Mouse (Mus musculus) midbrain, embryonic 10.5 days (tissue): Measurements from ENCODE around the gene Cers5. TPM values are rescaled to one million over a fixed set of nuclear protein-coding genes. Genes with fewer than 3 reads are reported as not detected.
A peak's percentile ranks its signal among the peaks of the same experiment; 100 is the strongest.

Experiments used
- DNase-seq: peaks from one replicate; pipeline ENCODE4 v3.0.0-alpha.2; 2017; ENCODE audit warnings: low spot score
- H3K27ac ChIP-seq: fragments of 300-500 bp; sonication (generic); replicated peaks from 2 replicates; pipeline ENCODE4 v1.5.1; 2016; ENCODE audit warnings: mild to moderate bottlenecking
- H3K27me3 ChIP-seq: fragments of 300-500 bp; sonication (generic); 2 replicates; pipeline ENCODE4 v1.6.1; 2016; ENCODE audit warnings: low read depth, mild to moderate bottlenecking; ENCODE audit not compliant: poor library complexity, severe bottlenecking
- H3K36me3 ChIP-seq: fragments of 300-500 bp; sonication (generic); 2 replicates; pipeline ENCODE4 v1.6.1; 2016; ENCODE audit warnings: mild to moderate bottlenecking, moderate library complexity
- H3K4me1 ChIP-seq: fragments of 300-500 bp; sonication (generic); 2 replicates; pipeline ENCODE4 v1.6.1; 2016
- H3K4me3 ChIP-seq: fragments of 300-500 bp; sonication (generic); 2 replicates; pipeline ENCODE4 v1.5.1; 2016; ENCODE audit warnings: mild to moderate bottlenecking, moderate library complexity
- H3K9me3 ChIP-seq: fragments of 300-500 bp; sonication (generic); replicated peaks from 2 replicates; pipeline ENCODE4 v1.6.1; 2016; ENCODE audit warnings: mild to moderate bottlenecking
- WGBS: fragments of 180-500 bp; shearing (Covaris S2); methylation state at CpG from one replicate; pipeline ENCODE4 v1.1.7; 2016; 5-methylcytosine and 5-hydroxymethylcytosine counted together
- polyA plus RNA-seq: library from polyadenylated mRNA; unstranded; fragments of >200 nt; fragmentation: Nextera tagmentation; extraction: Ambion mirVana; gene quantifications from 2 replicates; pipeline ENCODE4 v1.2.1, GENCODE M21; 2016

Cers5 gene
- polyA plus RNA-seq, 1 experiment from 2014 or later, result 63.5 TPM

GRCm38 (mm10) chr15:99719865-99720264, 52.8 kb downstream of the Cers5 start:
- WGBS, result 74% methylated on average over 8 of the region's 8 CpGs
- Histone ChIP-seq H3K36me3 (peaks cover 80% of the 10 kb centered on the region), H3K9me3 (no peaks in the 10 kb centered on the region), H3K27ac (no peak overlapping the region; the same call in 1 of the 2 replicates), H3K27me3 (no peaks in the 10 kb centered on the region), H3K4me3 (no peak overlapping the region), H3K4me1 (peaks cover 67% of the 10 kb centered on the region)
- DNase-seq, result no peak

DNA sequence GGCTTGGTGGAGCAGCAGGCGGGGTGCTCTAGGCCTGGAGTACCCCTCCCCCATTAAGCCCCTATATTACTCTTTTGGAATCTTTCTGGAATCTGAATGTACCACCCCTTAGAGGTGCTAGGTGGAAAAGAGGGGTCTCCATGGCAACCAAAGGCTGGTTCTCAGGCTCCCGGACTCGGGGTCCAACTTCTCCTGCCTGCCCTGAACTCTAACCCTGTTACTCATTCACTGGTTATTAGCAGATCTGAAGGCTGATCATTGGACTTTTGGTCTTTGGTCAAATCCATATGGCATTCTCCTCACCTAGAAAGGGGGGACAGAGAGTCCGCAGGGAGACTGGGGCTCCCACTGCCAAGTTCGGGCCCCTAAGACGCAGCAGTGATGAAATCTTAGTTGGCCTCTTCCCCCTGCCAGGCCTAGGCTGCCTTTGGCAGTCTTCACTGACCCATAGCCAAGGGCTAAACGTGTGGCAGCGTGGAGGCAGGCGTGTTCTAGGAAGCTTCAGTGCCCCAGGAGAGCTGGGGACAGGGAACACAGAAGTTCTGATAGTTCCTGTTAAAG, 54.1 kb downstream of the Cers5 start:
- H3K4me1 ChIP-seq, result peaks cover 60% of the 10 kb centered on the region
- H3K4me3 ChIP-seq, result no peak overlapping the region
- H3K9me3 ChIP-seq, result no peaks in the 10 kb centered on the region
- H3K27me3 ChIP-seq, result no peaks in the 10 kb centered on the region
- 88% methylated on average over 9 of the region's 9 CpGs for WGBS
- DNase-seq, result no peak
- peaks cover 91% of the 10 kb centered on the region for H3K36me3 ChIP-seq
- H3K27ac ChIP-seq, result no peak overlapping the region

GRCm38 (mm10) chr15:99717386-99718334, 55.0 kb downstream of the Cers5 start, which contains the start of gene Gpd1:
Gene Gpd1, plus strand, starts transcription at chr15:99717515.
- no peaks in the 10 kb centered on the region for H3K27me3 ChIP-seq
- WGBS, result 77% methylated on average over 22 of the region's 26 CpGs
- H3K27ac ChIP-seq, result 0 out of 2 replicates have a peak within 1 kb of the TSS, but pooled peaks have one; percentile 46
- no peak within 1 kb of the TSS for H3K4me3 ChIP-seq
- H3K4me1 ChIP-seq, result peaks cover 59% of the 10 kb centered on the region
- no peak for DNase-seq
- peaks cover 94% of the 10 kb centered on the region for H3K36me3 ChIP-seq
- H3K9me3 ChIP-seq, result no peaks in the 10 kb centered on the region

- H3K9me3 ChIP-seq, result no peaks in the 10 kb centered on the region
- DNase-seq, result no peak
- no peak overlapping the region for H3K27ac ChIP-seq
- no peaks in the 10 kb centered on the region for H3K27me3 ChIP-seq
- H3K36me3 ChIP-seq, result peaks cover 94% of the 10 kb centered on the region
- peaks cover 51% of the 10 kb centered on the region for H3K4me1 ChIP-seq
- 85% methylated on average over 12 of the region's 12 CpGs for WGBS
- no peak overlapping the region for H3K4me3 ChIP-seq
These were observed 55.9 kb downstream of the Cers5 start for GRCm38 (mm10) chr15:99716814-99717213.

DNA sequence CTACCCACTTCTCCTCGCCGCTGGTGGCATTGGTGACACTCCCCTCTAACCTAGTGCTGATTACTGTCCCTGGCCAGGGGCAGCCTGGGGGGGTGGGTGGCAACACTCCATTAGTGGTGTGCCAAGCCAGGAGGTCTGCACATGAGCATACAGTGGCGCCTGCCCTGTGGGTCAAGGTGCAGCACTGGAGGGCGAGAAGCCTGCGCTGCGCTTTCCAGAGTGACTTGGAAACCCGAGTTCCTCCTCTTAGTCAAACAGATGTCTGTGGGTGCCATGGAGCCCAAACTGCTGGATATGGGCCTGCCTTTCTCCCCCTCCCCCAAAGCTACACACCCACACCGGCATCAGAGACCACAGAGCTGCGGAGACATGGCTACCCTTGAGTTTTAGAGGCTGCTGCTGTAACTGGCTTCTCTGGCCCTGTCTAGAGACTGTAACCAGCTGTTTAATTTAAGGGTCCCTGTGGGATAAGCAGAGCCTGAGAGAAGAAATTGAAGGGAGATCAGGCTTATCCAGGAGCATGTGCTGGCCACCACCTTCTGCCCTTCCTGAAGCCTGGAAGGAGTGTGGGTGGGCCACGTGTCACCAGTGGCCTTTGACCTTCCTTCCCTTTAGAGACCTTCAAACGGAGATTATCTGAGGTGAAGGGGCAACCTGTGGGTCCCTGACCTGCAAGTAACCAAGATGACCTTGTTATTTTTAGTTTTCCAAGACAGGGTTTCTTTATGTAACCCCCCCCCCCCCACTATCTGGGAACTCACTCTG, 56.5 kb downstream of the Cers5 start:
- DNase-seq, result no peak
- no peak overlapping the region for H3K4me3 ChIP-seq
- H3K36me3 ChIP-seq, result peaks cover 94% of the 10 kb centered on the region
- H3K4me1 ChIP-seq, result peaks cover 50% of the 10 kb centered on the region
- no peaks in the 10 kb centered on the region for H3K9me3 ChIP-seq
- WGBS, result 80% methylated on average over 11 of the region's 11 CpGs
- peak overlapping the region; percentile 28; the same call in 1 of the 2 replicates for H3K27ac ChIP-seq
- no peaks in the 10 kb centered on the region for H3K27me3 ChIP-seq

- 93% methylated on average over 13 of the region's 13 CpGs for WGBS
- peaks cover 46% of the 10 kb centered on the region for H3K4me1 ChIP-seq
- H3K27me3 ChIP-seq, result no peaks in the 10 kb centered on the region
- H3K36me3 ChIP-seq, result peaks cover 94% of the 10 kb centered on the region
- no peak for DNase-seq
- no peak overlapping the region for H3K4me3 ChIP-seq
- H3K27ac ChIP-seq, result peak overlapping the region; percentile 28; the same call in 1 of the 2 replicates
- no peaks in the 10 kb centered on the region for H3K9me3 ChIP-seq
These were observed 57.3 kb downstream of the Cers5 start for GRCm38 (mm10) chr15:99715361-99715865.

DNA sequence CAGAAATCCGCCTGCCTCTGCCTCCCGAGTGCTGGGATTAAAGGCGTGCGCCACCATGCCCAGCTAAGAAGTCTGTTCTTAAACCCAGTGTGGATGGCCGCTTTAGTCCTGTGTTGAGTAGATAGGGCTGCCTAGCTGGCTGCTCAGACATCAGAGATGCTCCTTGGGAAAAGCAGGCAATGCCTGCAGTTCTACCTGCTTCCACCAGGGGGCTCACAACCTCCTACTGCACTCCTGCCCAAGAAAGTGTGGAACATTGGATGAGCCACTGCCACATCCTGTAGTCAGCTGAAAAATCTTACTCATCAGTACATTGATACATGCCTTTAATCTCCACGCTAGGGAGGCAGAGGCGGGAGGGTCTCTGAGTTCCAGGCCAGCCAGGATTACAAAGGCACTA, 57.8 kb downstream of the Cers5 start:
- Histone ChIP-seq H3K9me3 (no peaks in the 10 kb centered on the region), H3K4me1 (peaks cover 40% of the 10 kb centered on the region), H3K27ac (no peak overlapping the region), H3K36me3 (peaks cover 94% of the 10 kb centered on the region), H3K27me3 (no peaks in the 10 kb centered on the region), H3K4me3 (no peak overlapping the region)
- DNase-seq, result peak; percentile 80
- WGBS, result 54% methylated on average over 7 of the region's 7 CpGs

- Histone ChIP-seq H3K36me3 (peaks cover 94% of the 10 kb centered on the region), H3K9me3 (no peaks in the 10 kb centered on the region), H3K4me1 (peaks cover 40% of the 10 kb centered on the region), H3K27ac (no peak overlapping the region), H3K4me3 (no peak overlapping the region), H3K27me3 (no peaks in the 10 kb centered on the region)
- no peak for DNase-seq
- 79% methylated on average over 4 of the region's 4 CpGs for WGBS
These were observed 58.5 kb downstream of the Cers5 start for GRCm38 (mm10) chr15:99714206-99714605.

GRCm38 (mm10) chr15:99713569-99713968, 59.1 kb downstream of the Cers5 start:
- no peak overlapping the region for H3K27ac ChIP-seq
- 90% methylated on average over 3 of the region's 3 CpGs for WGBS

DNA sequence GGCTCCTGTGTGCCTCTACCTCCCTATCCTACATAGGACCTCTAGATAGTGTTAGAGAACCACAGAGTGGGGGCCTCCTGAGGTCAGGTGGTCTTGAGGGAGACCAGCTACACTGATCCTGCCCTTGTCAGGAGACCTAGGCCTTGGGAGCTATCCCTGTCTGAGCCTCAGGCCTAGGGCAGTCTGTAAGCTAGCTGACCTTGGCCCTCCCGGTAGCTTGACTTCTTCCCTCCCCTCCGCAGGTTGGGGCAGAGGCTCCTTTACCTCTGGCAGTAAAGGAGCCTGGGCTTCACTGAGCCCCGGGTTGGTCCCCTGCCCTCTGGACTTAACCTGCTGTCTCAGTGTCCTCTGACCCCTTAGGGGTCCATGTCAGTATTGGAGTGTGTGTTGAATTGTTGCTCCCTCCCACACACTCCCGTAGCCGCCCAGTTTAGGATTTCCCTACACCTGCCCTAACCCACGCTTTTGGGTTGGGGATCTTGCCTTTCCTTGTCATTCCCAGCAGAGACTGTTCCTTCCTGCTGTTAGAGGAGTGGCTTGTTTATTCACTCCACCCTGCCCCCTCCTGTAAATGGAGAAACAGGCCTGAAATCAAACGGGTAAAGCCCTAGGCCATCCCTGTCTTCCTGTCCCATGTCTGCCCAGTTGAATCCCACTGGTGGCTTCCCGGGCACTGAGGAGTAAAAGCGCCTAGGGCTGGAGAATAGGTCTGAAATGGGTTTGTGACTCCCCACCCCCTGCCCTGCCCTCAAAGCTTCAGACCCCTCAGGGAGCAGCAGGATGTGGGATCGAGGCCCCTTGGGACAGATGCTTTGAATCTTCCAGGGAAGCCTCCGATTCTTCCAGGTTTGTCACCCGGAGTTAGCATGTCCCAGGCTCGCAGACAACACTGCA, 59.8 kb downstream of the Cers5 start:
- peaks cover 31% of the 10 kb centered on the region for H3K4me1 ChIP-seq
- no peaks in the 10 kb centered on the region for H3K9me3 ChIP-seq
- 73% methylated on average over 13 of the region's 13 CpGs for WGBS
- no peak overlapping the region for H3K4me3 ChIP-seq
- no peak for DNase-seq
- H3K27ac ChIP-seq, result no peak overlapping the region
- peaks cover 94% of the 10 kb centered on the region for H3K36me3 ChIP-seq
- H3K27me3 ChIP-seq, result no peaks in the 10 kb centered on the region

More at GRCm38 (mm10) chr15:99713569-99713968, 59.1 kb downstream of the Cers5 start:
- H3K27me3 ChIP-seq, result no peaks in the 10 kb centered on the region
- H3K36me3 ChIP-seq, result peaks cover 94% of the 10 kb centered on the region
- H3K4me3 ChIP-seq, result no peak overlapping the region
- no peaks in the 10 kb centered on the region for H3K9me3 ChIP-seq
- H3K4me1 ChIP-seq, result peaks cover 38% of the 10 kb centered on the region
- no peak for DNase-seq

- whole genome bisulfite sequencing, result 80% methylated on average over 3 of the region's 3 CpGs
- peaks cover 23% of the 10 kb centered on the region for H3K4me1 ChIP-seq
- H3K27me3 ChIP-seq, result no peaks in the 10 kb centered on the region
- no peak overlapping the region for H3K27ac ChIP-seq
- H3K9me3 ChIP-seq, result no peaks in the 10 kb centered on the region
- peaks cover 99% of the 10 kb centered on the region for H3K36me3 ChIP-seq
- no peak for DNase-seq
- no peak overlapping the region for H3K4me3 ChIP-seq
These were observed 61.2 kb downstream of the Cers5 start for GRCm38 (mm10) chr15:99711491-99711890.
